Mouse (Mus musculus) megakaryocyte, embryonic 14.5 days (primary cell): Measurements from ENCODE around the gene Iqcf5. TPM values are rescaled to one million over a fixed set of nuclear protein-coding genes. Genes with fewer than 3 reads are reported as not detected.
A peak's percentile ranks its signal among the peaks of the same experiment; 100 is the strongest.
"Not testable (repeated sequence)": the region's sequence is repeated elsewhere in the genome, so short reads cannot be mapped to it uniquely, and the experiment has no call there.

Experiments
- H3K27me3 ChIP-seq: replicated peaks from 2 replicates; pipeline ENCODE3; 2012; ENCODE audit warnings: inconsistent platforms
- H3K36me3 ChIP-seq: replicated peaks from 2 replicates; pipeline ENCODE3; 2012; ENCODE audit warnings: low read length, inconsistent platforms, mixed read lengths
- H3K4me1 ChIP-seq: 2 replicates; pipeline ENCODE4 v1.6.1; 2012; ENCODE audit warnings: inconsistent platforms
- H3K4me3 ChIP-seq: replicated peaks from 2 replicates; pipeline ENCODE3; 2012; ENCODE audit warnings: moderate library complexity, mild to moderate bottlenecking, inconsistent platforms
- H3K9me3 ChIP-seq: 2 replicates; pipeline ENCODE4 v1.6.1; 2012; ENCODE audit warnings: inconsistent platforms
- FLI1 ChIP-seq: IDR thresholded peaks from 2 replicates; pipeline ENCODE4 v1.6.1; 2012; ENCODE audit warnings: low read length, inconsistent platforms, mixed read lengths
- GATA1 ChIP-seq: IDR thresholded peaks from 3 replicates; pipeline ENCODE4 v1.6.1; 2012; ENCODE audit warnings: mixed read lengths, low read length, inconsistent platforms, borderline replicate concordance
- polyA plus RNA-seq: library from polyadenylated mRNA; stranded (reverse); fragments of >175 nt; gene quantifications from 2 replicates; pipeline ENCODE4 v1.2.3, GENCODE M21; 2012; ENCODE audit warnings: low replicate concordance; ENCODE audit not compliant: insufficient read depth

Gene Iqcf5
- polyA plus RNA-seq, 1 experiment, result not detected

DNA sequence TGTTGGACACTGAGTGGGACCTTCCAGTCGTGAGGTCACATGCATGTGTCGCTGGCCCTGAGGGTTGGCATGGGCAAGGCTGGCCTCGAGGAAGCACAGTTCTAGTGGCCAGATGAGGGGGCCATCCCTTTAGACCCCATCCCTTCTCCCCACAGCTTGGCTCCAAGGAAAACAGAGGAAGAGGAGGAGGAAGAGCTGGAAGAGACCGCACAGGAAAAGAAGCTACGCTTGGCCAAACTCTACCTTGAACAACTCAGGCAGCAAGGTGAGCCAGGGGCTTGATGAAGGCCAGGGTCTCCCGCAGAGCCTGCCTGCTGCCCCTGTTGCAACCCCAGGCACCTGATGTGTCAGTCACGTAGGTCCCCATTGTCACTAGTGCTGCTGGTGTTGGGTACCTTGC lies 33.8 kb upstream of the Iqcf5 start:
- TF ChIP-seq FLI1, result no peak
- H3K36me3 ChIP-seq, result peaks cover 60% of the 10 kb centered on the region
- no peak overlapping the region for H3K4me3 ChIP-seq
- H3K27me3 ChIP-seq, result no peaks in the 10 kb centered on the region
- H3K9me3 ChIP-seq, result no peaks in the 10 kb centered on the region
- H3K4me1 ChIP-seq, result peaks cover 37% of the 10 kb centered on the region

DNA sequence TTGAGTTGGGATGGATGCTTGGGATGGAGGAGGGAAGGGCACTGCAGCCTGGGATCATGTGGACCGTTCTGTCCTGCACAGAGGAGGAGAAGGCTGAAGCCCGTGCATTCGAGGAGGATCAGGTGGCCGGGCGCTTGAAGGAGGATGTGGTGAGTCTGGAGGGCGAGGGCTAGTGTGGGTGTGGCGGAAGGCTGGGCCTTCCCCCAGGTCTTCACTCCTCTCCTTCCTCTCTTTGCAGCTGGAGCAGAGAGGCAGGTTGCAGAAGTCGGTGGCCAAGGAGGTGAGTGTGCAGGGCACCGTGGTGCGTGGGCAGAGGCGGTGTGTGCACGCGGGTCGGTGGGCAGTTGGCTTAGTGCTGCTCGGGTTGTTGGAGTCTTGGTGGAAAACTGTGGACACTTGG lies 33.3 kb upstream of the Iqcf5 start:
- no peak for TF ChIP-seq GATA1
- no peak for TF ChIP-seq FLI1
- Histone ChIP-seq H3K4me1 (peaks cover 32% of the 10 kb centered on the region), H3K9me3 (no peaks in the 10 kb centered on the region), H3K4me3 (no peak overlapping the region), H3K27me3 (no peaks in the 10 kb centered on the region), H3K36me3 (peaks cover 65% of the 10 kb centered on the region)

DNA sequence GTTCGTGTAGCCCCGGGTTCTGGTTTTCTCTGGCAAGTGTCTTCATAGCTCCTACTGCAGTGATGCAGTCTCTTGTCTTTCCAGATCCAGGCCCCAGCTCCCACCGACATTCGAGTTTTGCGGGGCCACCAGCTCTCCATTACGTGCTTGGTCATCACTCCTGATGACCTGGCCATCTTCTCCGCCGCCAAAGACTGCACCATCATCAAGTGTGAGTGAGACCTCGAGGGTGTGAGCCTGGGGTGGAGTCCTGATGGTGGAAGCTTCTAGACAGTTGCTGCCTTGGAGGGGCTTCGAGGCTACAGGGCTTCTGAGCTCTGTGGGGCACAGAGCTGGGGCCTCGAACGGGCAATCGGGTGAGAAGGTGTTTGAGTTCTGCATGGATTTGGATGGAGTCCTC lies 32.7 kb upstream of the Iqcf5 start:
- Histone ChIP-seq H3K4me1 (peaks cover 26% of the 10 kb centered on the region), H3K36me3 (peaks cover 65% of the 10 kb centered on the region), H3K9me3 (no peaks in the 10 kb centered on the region), H3K27me3 (no peaks in the 10 kb centered on the region), H3K4me3 (no peak overlapping the region)
- TF ChIP-seq FLI1 (no peak), GATA1 (no peak)

DNA sequence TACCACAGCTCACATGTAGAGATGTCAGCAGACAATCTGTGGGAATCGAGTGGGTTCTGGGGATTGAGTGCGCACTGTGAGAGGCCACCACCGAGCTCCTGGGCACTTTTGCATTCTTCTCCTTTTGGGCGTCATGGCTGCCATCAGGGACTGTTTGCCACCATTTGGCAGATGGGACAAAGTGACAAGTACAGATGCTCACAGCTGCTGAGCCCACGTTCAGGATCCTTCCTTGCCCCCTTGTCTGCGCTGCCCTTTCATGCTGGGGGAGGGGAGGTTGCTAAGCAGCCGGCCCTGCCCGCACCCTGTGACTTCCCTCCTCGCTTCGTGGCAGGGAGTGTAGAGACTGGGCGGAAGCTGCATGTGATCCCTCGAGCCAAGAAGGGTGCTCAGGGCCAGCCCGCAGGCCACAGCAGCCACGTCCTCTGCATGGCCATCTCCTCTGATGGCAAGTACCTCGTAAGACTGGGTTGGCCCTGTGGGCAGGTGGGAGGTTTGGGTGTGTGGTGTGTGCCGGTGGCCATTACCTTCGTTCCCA lies 31.7 kb upstream of the Iqcf5 start:
- peaks cover 23% of the 10 kb centered on the region for H3K4me1 ChIP-seq
- no peaks in the 10 kb centered on the region for H3K27me3 ChIP-seq
- H3K36me3 ChIP-seq, result peaks cover 65% of the 10 kb centered on the region
- no peaks in the 10 kb centered on the region for H3K9me3 ChIP-seq
- H3K4me3 ChIP-seq, result no peak overlapping the region
- no peak for TF ChIP-seq GATA1
- no peak for TF ChIP-seq FLI1

DNA sequence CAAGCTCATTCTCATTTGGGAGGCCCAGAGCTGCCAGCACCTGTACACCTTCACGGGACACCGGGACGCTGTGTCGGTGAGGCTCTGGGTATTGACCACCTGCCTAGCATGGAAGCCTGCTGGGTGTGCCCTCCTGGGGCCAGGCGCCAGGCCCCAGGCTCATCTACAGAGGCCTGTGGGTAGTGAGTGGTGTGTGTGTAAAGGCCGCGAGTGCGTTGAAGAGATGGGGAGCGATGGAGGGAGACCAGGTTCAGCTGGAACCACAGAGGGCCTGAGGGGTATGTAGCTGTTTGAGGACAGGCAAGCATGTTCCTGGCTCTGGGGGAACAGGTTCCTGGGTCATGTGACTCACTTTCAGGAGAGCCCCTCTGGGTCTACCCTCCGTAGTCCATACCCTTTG lies 31.2 kb upstream of the Iqcf5 start:
- peaks cover 18% of the 10 kb centered on the region for H3K4me1 ChIP-seq
- H3K36me3 ChIP-seq, result peaks cover 65% of the 10 kb centered on the region
- H3K27me3 ChIP-seq, result no peaks in the 10 kb centered on the region
- H3K4me3 ChIP-seq, result no peak overlapping the region
- no peaks in the 10 kb centered on the region for H3K9me3 ChIP-seq
- no peak for TF ChIP-seq GATA1

DNA sequence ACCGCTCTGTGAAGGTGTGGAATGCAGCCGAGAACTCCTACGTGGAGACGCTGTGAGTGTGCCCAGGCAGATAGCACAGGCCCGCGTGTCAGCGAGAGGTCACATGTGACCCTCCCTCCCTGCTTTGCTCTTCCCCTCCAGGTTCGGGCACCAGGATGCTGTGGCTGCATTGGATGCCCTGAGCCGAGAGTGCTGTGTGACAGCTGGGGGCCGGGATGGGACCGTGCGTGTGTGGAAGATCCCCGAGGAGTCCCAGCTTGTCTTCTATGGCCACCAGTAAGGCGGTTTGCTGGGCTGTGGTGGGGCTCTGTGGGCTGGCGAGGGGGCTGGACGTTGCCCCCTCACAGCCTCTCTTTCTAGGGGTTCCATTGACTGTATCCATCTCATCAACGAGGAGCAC lies 30.8 kb upstream of the Iqcf5 start:
- no peak overlapping the region for H3K4me3 ChIP-seq
- no peaks in the 10 kb centered on the region for H3K9me3 ChIP-seq
- peaks cover 16% of the 10 kb centered on the region for H3K4me1 ChIP-seq
- TF ChIP-seq FLI1 (no peak), GATA1 (no peak)
- no peaks in the 10 kb centered on the region for H3K27me3 ChIP-seq
- peaks cover 65% of the 10 kb centered on the region for H3K36me3 ChIP-seq

DNA sequence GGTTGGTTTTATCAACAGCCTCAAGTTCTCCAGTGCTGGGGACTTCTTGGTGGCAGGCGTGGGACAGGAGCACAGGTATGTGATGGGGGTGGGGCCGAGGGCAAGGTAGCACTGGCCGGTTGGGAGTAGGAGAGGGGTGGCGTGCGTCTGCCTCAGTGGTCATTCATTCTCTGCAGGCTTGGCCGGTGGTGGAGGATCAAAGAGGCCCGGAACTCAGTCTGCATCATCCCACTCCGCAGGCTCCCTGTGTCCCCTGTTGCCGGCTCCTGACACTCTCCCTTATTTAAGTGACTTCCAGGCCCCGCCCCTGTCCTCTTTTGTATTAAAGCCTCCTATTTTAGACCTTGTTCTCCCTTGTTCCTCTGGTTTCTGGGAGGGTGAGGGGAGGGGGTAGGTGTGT lies 29.3 kb upstream of the Iqcf5 start:
- H3K4me3 ChIP-seq, result no peak overlapping the region
- H3K4me1 ChIP-seq, result peaks cover 14% of the 10 kb centered on the region
- TF ChIP-seq GATA1, result no peak
- TF ChIP-seq FLI1, result no peak
- no peaks in the 10 kb centered on the region for H3K27me3 ChIP-seq
- no peaks in the 10 kb centered on the region for H3K9me3 ChIP-seq
- H3K36me3 ChIP-seq, result peaks cover 64% of the 10 kb centered on the region

DNA sequence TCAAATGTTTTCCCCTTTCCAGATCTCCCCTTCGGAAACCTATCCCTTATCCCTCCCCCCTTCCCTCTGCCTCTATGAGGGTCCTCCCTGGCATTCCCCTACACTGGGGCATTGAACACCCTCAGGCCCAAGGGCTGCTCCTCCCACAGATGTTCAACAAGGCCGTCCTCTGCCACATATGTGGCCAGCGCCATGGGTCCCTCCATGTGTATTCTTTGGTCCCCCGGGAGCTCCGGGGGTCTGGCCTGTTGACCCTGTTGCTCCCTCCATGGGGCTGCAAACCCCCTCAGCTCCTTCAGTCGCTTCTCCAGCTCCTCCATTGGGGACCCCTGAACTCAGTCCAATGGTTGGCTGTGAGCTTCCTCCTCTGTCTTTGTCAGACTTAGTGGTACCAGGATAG lies 26.8 kb upstream of the Iqcf5 start:
- peaks cover 46% of the 10 kb centered on the region for H3K36me3 ChIP-seq
- not testable (repeated sequence) for H3K4me1 ChIP-seq, H3K4me3 ChIP-seq

DNA sequence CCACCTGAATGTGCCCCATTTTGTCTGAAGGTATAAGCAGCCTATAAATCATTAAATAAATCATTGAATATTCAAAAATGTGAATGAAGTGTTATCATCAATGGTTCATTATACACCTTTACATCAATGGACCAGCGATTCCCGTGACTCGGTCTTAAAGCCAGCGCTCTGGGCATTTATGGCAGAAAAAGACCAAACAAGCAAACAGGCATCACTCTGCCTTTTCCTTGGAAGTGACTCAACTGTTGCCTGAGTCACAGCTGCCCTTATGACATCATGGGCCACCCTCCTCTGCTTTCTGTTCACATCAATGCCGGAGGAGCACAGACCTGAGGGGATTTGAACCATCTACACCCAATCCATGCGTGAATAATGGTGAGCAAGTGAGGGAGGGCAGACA lies 14.7 kb upstream of the Iqcf5 start, which contains the start of gene Iqcf1:
Gene Iqcf1 (plus strand): TSS at position 301 of the 400 bp plus-strand sequence.
- TF ChIP-seq GATA1 (no peak), FLI1 (no peak)
- peaks cover 5% of the 10 kb centered on the region for H3K9me3 ChIP-seq

More for the DNA sequence above, 26.8 kb upstream of the Iqcf5 start:
- not testable (repeated sequence) for H3K9me3 ChIP-seq, H3K27me3 ChIP-seq

DNA sequence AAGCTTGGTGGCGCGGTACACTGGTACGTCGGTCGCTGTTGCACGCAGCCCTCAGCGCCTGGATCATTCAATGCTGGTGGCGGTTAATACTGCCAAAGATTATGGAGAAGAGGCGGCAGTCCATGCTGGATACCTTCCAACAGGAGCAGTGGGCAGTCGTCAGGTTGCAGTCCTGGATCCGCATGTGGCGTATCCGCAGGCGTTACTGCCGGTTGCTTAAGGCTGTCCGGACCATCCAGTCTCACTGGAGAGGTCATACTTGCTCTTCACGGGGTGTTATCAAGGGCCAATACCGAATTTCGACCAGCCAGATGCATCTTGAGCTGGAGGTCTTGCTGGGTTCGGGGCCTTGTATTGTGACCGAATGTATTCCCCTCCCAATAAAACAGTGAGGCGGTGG lies 12.5 kb upstream of the Iqcf5 start:
- H3K36me3 ChIP-seq, result no peaks in the 10 kb centered on the region
- H3K9me3 ChIP-seq, result peaks cover 5% of the 10 kb centered on the region
- peaks cover 25% of the 10 kb centered on the region for H3K27me3 ChIP-seq
- no peak for TF ChIP-seq GATA1
- no peak for TF ChIP-seq FLI1
- no peaks in the 10 kb centered on the region for H3K4me1 ChIP-seq
- peak overlapping the region; percentile 4 for H3K4me3 ChIP-seq

More for the DNA sequence above, 14.7 kb upstream of the Iqcf5 start, which contains the start of gene Iqcf1:
- H3K36me3 ChIP-seq, result no peaks in the 10 kb centered on the region
- H3K4me3 ChIP-seq, result peak within 1 kb of the TSS; percentile 4
- H3K27me3 ChIP-seq, result peaks cover 19% of the 10 kb centered on the region
- no peaks in the 10 kb centered on the region for H3K4me1 ChIP-seq

DNA sequence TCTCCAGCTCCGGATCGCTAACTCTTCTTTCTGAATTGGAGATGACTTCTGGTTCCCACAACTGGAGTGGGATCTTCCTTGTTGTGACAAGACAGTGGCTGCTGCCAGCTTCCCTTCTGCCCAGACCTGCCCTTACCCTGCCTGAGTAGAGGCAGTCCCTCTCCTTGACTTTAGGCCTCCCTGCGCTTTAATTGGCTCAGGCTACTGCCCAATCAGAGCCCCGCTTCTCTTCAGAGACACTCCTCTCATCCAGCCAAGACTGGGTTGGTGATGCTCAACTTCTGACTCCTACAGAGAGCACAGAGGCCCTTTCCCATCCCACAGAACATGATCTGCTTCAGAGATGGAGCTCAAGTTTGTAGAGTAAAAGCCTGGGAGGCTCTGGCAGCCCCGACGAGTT lies 10.1 kb upstream of the Iqcf5 start:
- peaks cover 30% of the 10 kb centered on the region for H3K27me3 ChIP-seq
- H3K4me3 ChIP-seq, result no peak overlapping the region
- H3K9me3 ChIP-seq, result peaks cover 5% of the 10 kb centered on the region
- H3K4me1 ChIP-seq, result no peaks in the 10 kb centered on the region
- TF ChIP-seq GATA1, result no peak
- no peak for TF ChIP-seq FLI1
- no peaks in the 10 kb centered on the region for H3K36me3 ChIP-seq
